Mouse (Mus musculus): ENCODE results near the gene Olfr90. TPM values are rescaled to one million over a fixed set of nuclear protein-coding genes. Genes with fewer than 3 reads are reported as not detected.

The Olfr90 gene
- total RNA-seq, 2 experiments from 2014 or later: not detected

- DNase-seq: no peak
Measured at GRCm38 (mm10) chr17:37056957-37057356, 31.3 kb downstream of the Olfr90 start.

GRCm38 (mm10) chr17:37051745-37052144 lies 36.6 kb downstream of the Olfr90 start:
- no peak for DNase-seq

GRCm38 (mm10) chr17:37050876-37051275 lies 37.4 kb downstream of the Olfr90 start:
- no peak for DNase-seq

GRCm38 (mm10) chr17:37050399-37050798 lies 37.9 kb downstream of the Olfr90 start:
- peak; percentile 74 for DNase-seq

GRCm38 (mm10) chr17:37049570-37050310 lies 38.6 kb downstream of the Olfr90 start:
- DNase-seq: peak; percentile 77

GRCm38 (mm10) chr17:37048383-37048782 lies 39.9 kb downstream of the Olfr90 start:
- no peak for DNase-seq

- no peak for DNase-seq
Measured at GRCm38 (mm10) chr17:37047981-37048380, 40.3 kb downstream of the Olfr90 start.

- DNase-seq: no peak
Measured at GRCm38 (mm10) chr17:37047332-37047976, 40.8 kb downstream of the Olfr90 start.

- DNase-seq: peak; percentile 60
Measured at GRCm38 (mm10) chr17:37046312-37047112, 41.8 kb downstream of the Olfr90 start.

- DNase-seq: peak; percentile 76
Measured at GRCm38 (mm10) chr17:37045611-37046311, 42.5 kb downstream of the Olfr90 start, which contains the start of gene Gabbr1. Gabbr1 (plus strand) TSS chr17:37045966.

GRCm38 (mm10) chr17:37044651-37045244 lies 43.6 kb downstream of the Olfr90 start:
- no peak for DNase-seq

- DNase-seq: no peak
Measured at GRCm38 (mm10) chr17:37039127-37039894, 49.0 kb downstream of the Olfr90 start.

Other genes starting within 250 kb of the Olfr90 start
- gene Trim15, start 221.3 kb downstream of the Olfr90 start, total RNA-seq (2021): not detected
- gene Trim10, start 218.9 kb downstream of the Olfr90 start, total RNA-seq (2021): 1 to 10 TPM in 1 of 2 experiments, under 1 TPM in 1; 0.57 to 1.8 TPM
- gene Trim40, start 198.4 kb downstream of the Olfr90 start, total RNA-seq (2021): not detected
- gene Trim31, start 190.4 kb downstream of the Olfr90 start, total RNA-seq (2021): not detected
- gene Rnf39, start 145.6 kb downstream of the Olfr90 start, total RNA-seq (2021): under 1 TPM; 0.45 TPM
- 10 to 100 TPM; 56.0 to 61.3 TPM for gene Ppp1r11, start 136.8 kb downstream of the Olfr90 start, total RNA-seq (2021)
- 10 to 100 TPM; 24.9 to 29.3 TPM for gene Znrd1, start 129.9 kb downstream of the Olfr90 start, total RNA-seq (2021)
- gene Znrd1as, start 129.9 kb downstream of the Olfr90 start, total RNA-seq (2021): 1 to 10 TPM; 7.2 to 7.3 TPM
- gene 2410137M14Rik, start 107.3 kb downstream of the Olfr90 start, total RNA-seq (2021): not detected
- gene H2-M5, start 99.0 kb downstream of the Olfr90 start, total RNA-seq (2021): under 1 TPM; 0.29 to 0.43 TPM
- gene Zfp57, start 87.3 kb downstream of the Olfr90 start, total RNA-seq (2021): 10 to 100 TPM in 1 of 2 experiments, 1 to 10 TPM in 1; 9.7 to 14.5 TPM
- not detected for gene Mog, start 65.1 kb downstream of the Olfr90 start, total RNA-seq (2021)
- 10 to 100 TPM; 21.6 to 22.4 TPM for gene Gabbr1, start 42.5 kb downstream of the Olfr90 start, total RNA-seq (2021)
- gene Olfr91, start 9.8 kb upstream of the Olfr90 start, total RNA-seq (2021): not detected
- gene Olfr92, start 31.6 kb upstream of the Olfr90 start, total RNA-seq (2021): not detected
- gene Olfr93, start 73.0 kb upstream of the Olfr90 start, total RNA-seq (2021): not detected
- gene Ubd, start 105.4 kb upstream of the Olfr90 start, total RNA-seq (2021): not detected
- not detected for gene Olfr94, start 112.5 kb upstream of the Olfr90 start, total RNA-seq (2021)
- gene Olfr95, start 124.6 kb upstream of the Olfr90 start, total RNA-seq (2021): not detected
- gene Olfr96, start 131.6 kb upstream of the Olfr90 start, total RNA-seq (2021): not detected
- gene Olfr97, start 148.8 kb upstream of the Olfr90 start, total RNA-seq (2021): not detected
- gene Olfr98, start 175.2 kb upstream of the Olfr90 start, total RNA-seq (2021): not detected
- gene H2-M3, start 181.7 kb upstream of the Olfr90 start, total RNA-seq (2021): 1 to 10 TPM; 1.5 to 2.0 TPM
- gene Olfr99, start 195.0 kb upstream of the Olfr90 start, total RNA-seq (2021): not detected
- gene Olfr101, start 215.8 kb upstream of the Olfr90 start, total RNA-seq (2021): not detected
- not detected for gene Olfr102, start 228.6 kb upstream of the Olfr90 start, total RNA-seq (2021)

Data from heart, postnatal 4 days (tissue).